Mouse (Mus musculus): ENCODE results near the gene Zcchc17. TPM values are rescaled to one million over a fixed set of nuclear protein-coding genes. Genes with fewer than 3 reads are reported as not detected.

Gene Zcchc17
- polyA plus RNA-seq, 1 experiment from 2014 or later: 48.7 TPM

DNA sequence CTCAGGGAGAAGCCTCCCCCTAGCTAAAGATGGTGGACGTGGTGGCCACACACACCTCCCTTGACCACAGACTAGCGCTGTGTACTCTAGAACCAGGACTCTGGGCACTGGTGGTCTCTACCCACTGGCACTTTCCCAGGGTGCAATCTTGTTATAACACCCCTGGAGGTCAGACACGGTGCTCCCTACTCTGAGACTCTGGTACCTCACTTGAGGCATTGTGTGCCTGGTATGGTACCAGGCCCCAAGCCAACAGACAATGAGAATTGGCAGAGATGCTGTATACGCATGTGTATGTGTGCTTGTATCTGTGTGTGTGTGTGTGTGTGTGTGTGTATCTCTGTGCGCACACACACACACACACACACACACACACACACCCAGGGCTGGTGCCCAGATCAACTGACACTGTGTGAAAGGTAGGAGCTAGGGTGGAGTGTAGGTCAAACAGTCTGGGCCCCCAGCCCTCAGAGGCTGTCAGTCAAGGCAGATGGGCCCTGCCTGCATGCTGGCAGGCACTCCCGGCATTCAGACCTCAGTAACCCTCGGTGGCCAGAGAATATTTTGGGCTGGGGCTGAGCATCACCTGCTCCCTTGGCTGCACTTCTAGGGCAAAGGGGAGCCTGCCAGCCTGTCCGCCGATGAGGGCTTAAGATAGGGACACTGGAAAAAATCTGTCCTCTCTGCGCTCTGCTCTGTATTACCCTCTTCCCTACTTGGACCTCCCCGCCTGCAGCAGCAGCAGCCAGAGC is 60.7 kb downstream of the Zcchc17 start:
- H3K36me3 ChIP-seq (ENCODE audit: control insufficient read depth, insufficient read depth): no peaks in the 10 kb centered on the region
- peak overlapping the region; percentile 49 for H3K27ac ChIP-seq (ENCODE audit: low read length)
- 56% methylated on average over 11 of the region's 11 CpGs for WGBS
- H3K4me1 ChIP-seq (ENCODE audit: control insufficient read depth, insufficient read depth, low read length): peaks cover 13% of the 10 kb centered on the region
- no peaks in the 10 kb centered on the region; the same call in 1 of the 2 replicates for H3K27me3 ChIP-seq (ENCODE audit: control insufficient read depth, insufficient read depth, low read length)
- ATAC-seq (replicated peaks; ENCODE audit: extremely low read depth, insufficient read depth, low FRiP score): peak; percentile 71
- no peaks in the 10 kb centered on the region for H3K9me3 ChIP-seq (replicated peaks; ENCODE audit: control insufficient read depth, low read length)
- no peak overlapping the region for H3K9ac ChIP-seq (ENCODE audit: low read length)
- no peak overlapping the region for H3K4me2 ChIP-seq (ENCODE audit: low read depth, low read length)
- no peak overlapping the region for H3K4me3 ChIP-seq (ENCODE audit: low read length)

DNA sequence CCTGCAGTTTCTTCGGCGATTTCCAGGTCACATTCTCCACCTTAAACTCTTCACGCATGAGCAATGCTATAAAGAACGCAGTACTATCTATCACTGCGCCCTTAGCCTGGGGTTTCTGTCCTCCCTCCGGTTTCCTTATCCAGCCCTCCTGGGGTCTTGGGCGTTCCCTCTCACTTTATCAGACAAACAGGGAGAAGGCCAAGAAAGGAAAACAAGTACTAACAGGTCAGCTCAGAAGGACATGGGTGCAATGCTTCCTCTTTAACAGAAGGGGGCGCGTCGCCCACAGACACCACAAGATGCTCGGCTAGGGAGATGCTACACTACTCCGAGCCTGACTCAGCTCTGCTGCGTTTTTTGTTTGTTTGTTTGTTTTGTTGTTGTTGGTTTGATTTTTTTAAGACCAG is 62.6 kb downstream of the Zcchc17 start:
- Histone ChIP-seq H3K4me2 (ENCODE audit: low read depth, low read length) (no peak overlapping the region), H3K4me3 (ENCODE audit: low read length) (no peak overlapping the region), H3K9me3 (replicated peaks; ENCODE audit: control insufficient read depth, low read length) (no peaks in the 10 kb centered on the region), H3K27me3 (ENCODE audit: control insufficient read depth, insufficient read depth, low read length) (no peaks in the 10 kb centered on the region; the same call in 1 of the 2 replicates), H3K4me1 (ENCODE audit: control insufficient read depth, insufficient read depth, low read length) (peaks cover 10% of the 10 kb centered on the region), H3K9ac (ENCODE audit: low read length) (no peak overlapping the region), H3K36me3 (ENCODE audit: control insufficient read depth, insufficient read depth) (no peaks in the 10 kb centered on the region), H3K27ac (ENCODE audit: low read length) (no peak overlapping the region)
- ATAC-seq (replicated peaks; ENCODE audit: extremely low read depth, insufficient read depth, low FRiP score): no peak
- 17% methylated on average over 13 of the region's 13 CpGs for WGBS

GRCm38 (mm10) chr4:130296243-130296965 is 63.3 kb downstream of the Zcchc17 start:
- Histone ChIP-seq H3K27me3 (ENCODE audit: control insufficient read depth, insufficient read depth, low read length) (no peaks in the 10 kb centered on the region; the same call in 1 of the 2 replicates), H3K36me3 (ENCODE audit: control insufficient read depth, insufficient read depth) (no peaks in the 10 kb centered on the region), H3K4me2 (ENCODE audit: low read depth, low read length) (no peak overlapping the region), H3K9me3 (replicated peaks; ENCODE audit: control insufficient read depth, low read length) (no peaks in the 10 kb centered on the region), H3K27ac (ENCODE audit: low read length) (no peak overlapping the region), H3K4me3 (ENCODE audit: low read length) (no peak overlapping the region), H3K4me1 (ENCODE audit: control insufficient read depth, insufficient read depth, low read length) (peaks cover 9% of the 10 kb centered on the region), H3K9ac (ENCODE audit: low read length) (no peak overlapping the region)
- ATAC-seq (replicated peaks; ENCODE audit: extremely low read depth, insufficient read depth, low FRiP score): no peak
- 79% methylated on average over 13 of the region's 13 CpGs for WGBS

GRCm38 (mm10) chr4:130295047-130295745 is 64.5 kb downstream of the Zcchc17 start:
- Histone ChIP-seq H3K4me1 (ENCODE audit: control insufficient read depth, insufficient read depth, low read length) (peaks cover 9% of the 10 kb centered on the region), H3K9me3 (replicated peaks; ENCODE audit: control insufficient read depth, low read length) (no peaks in the 10 kb centered on the region), H3K27me3 (ENCODE audit: control insufficient read depth, insufficient read depth, low read length) (no peaks in the 10 kb centered on the region), H3K4me2 (ENCODE audit: low read depth, low read length) (no peak overlapping the region; the same call in 1 of the 2 replicates), H3K4me3 (ENCODE audit: low read length) (no peak overlapping the region), H3K9ac (ENCODE audit: low read length) (no peak overlapping the region), H3K36me3 (ENCODE audit: control insufficient read depth, insufficient read depth) (no peaks in the 10 kb centered on the region), H3K27ac (ENCODE audit: low read length) (no peak overlapping the region)
- WGBS: 45% methylated on average over 23 of the region's 23 CpGs
- ATAC-seq (replicated peaks; ENCODE audit: extremely low read depth, insufficient read depth, low FRiP score): no peak

- Histone ChIP-seq H3K4me2 (ENCODE audit: low read depth, low read length) (no peak overlapping the region), H3K27me3 (ENCODE audit: control insufficient read depth, insufficient read depth, low read length) (no peaks in the 10 kb centered on the region), H3K9ac (ENCODE audit: low read length) (no peak overlapping the region), H3K4me1 (ENCODE audit: control insufficient read depth, insufficient read depth, low read length) (peaks cover 3% of the 10 kb centered on the region), H3K36me3 (ENCODE audit: control insufficient read depth, insufficient read depth) (no peaks in the 10 kb centered on the region), H3K4me3 (ENCODE audit: low read length) (no peak overlapping the region), H3K9me3 (replicated peaks; ENCODE audit: control insufficient read depth, low read length) (no peaks in the 10 kb centered on the region), H3K27ac (ENCODE audit: low read length) (no peak overlapping the region)
- ATAC-seq (replicated peaks; ENCODE audit: extremely low read depth, insufficient read depth, low FRiP score): no peak
- 72% methylated on average over 8 of the region's 8 CpGs for WGBS
Observed at GRCm38 (mm10) chr4:130294513-130294912, 65.2 kb downstream of the Zcchc17 start.

- Histone ChIP-seq H3K4me2 (ENCODE audit: low read depth, low read length) (no peak overlapping the region), H3K27ac (ENCODE audit: low read length) (no peak overlapping the region), H3K4me1 (ENCODE audit: control insufficient read depth, insufficient read depth, low read length) (0 out of 2 replicates have a peak, but pooled peaks cover 2% of the 10 kb centered on the region), H3K4me3 (ENCODE audit: low read length) (no peak overlapping the region), H3K9me3 (replicated peaks; ENCODE audit: control insufficient read depth, low read length) (no peaks in the 10 kb centered on the region), H3K27me3 (ENCODE audit: control insufficient read depth, insufficient read depth, low read length) (no peaks in the 10 kb centered on the region), H3K9ac (ENCODE audit: low read length) (no peak overlapping the region), H3K36me3 (ENCODE audit: control insufficient read depth, insufficient read depth) (no peaks in the 10 kb centered on the region)
- ATAC-seq (replicated peaks; ENCODE audit: extremely low read depth, insufficient read depth, low FRiP score): peak; percentile 70; the same call in 1 of the 2 replicates
- WGBS: 4% methylated on average over 4 of the region's 4 CpGs
Observed at GRCm38 (mm10) chr4:130292271-130292670, 67.5 kb downstream of the Zcchc17 start.

DNA sequence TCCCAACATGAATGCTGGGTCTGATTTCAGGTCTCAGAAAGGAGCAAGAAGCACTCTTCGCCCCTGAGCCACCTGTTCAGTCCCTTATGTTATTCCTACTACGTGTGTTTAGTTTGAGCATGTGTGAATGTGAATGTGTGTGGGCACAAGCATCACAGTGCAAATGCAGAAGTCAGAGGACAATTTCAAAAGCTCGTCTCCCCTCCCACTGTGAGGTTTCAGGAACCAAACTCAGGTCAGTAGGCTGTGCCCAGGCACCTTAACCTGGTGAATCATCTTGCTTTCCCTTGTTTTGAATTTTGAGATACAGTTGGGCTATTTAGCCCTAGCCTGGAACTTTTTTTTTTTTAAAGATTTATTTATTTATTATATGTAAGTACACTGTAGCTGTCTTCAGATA is 69.9 kb downstream of the Zcchc17 start:
- no peak for ATAC-seq (replicated peaks; ENCODE audit: extremely low read depth, insufficient read depth, low FRiP score)
- H3K4me1 ChIP-seq (ENCODE audit: control insufficient read depth, insufficient read depth, low read length): no peaks in the 10 kb centered on the region
- H3K27ac ChIP-seq (ENCODE audit: low read length): no peak overlapping the region
- no peaks in the 10 kb centered on the region for H3K9me3 ChIP-seq (replicated peaks; ENCODE audit: control insufficient read depth, low read length)
- H3K4me2 ChIP-seq (ENCODE audit: low read depth, low read length): no peak overlapping the region
- no peak overlapping the region for H3K4me3 ChIP-seq (ENCODE audit: low read length)
- H3K36me3 ChIP-seq (ENCODE audit: control insufficient read depth, insufficient read depth): no peaks in the 10 kb centered on the region
- WGBS: 61% methylated on average over 3 of the region's 3 CpGs
- H3K9ac ChIP-seq (ENCODE audit: low read length): no peak overlapping the region
- H3K27me3 ChIP-seq (ENCODE audit: control insufficient read depth, insufficient read depth, low read length): no peaks in the 10 kb centered on the region

- H3K4me1 ChIP-seq (ENCODE audit: control insufficient read depth, insufficient read depth, low read length): no peaks in the 10 kb centered on the region
- no peak for ATAC-seq (replicated peaks; ENCODE audit: extremely low read depth, insufficient read depth, low FRiP score)
- no peaks in the 10 kb centered on the region for H3K9me3 ChIP-seq (replicated peaks; ENCODE audit: control insufficient read depth, low read length)
- WGBS: 38% methylated on average over 3 of the region's 3 CpGs
- no peak overlapping the region for H3K4me3 ChIP-seq (ENCODE audit: low read length)
- H3K36me3 ChIP-seq (ENCODE audit: control insufficient read depth, insufficient read depth): no peaks in the 10 kb centered on the region
- no peak overlapping the region for H3K4me2 ChIP-seq (ENCODE audit: low read depth, low read length)
- no peak overlapping the region for H3K9ac ChIP-seq (ENCODE audit: low read length)
- H3K27me3 ChIP-seq (ENCODE audit: control insufficient read depth, insufficient read depth, low read length): peaks cover 3% of the 10 kb centered on the region; the same call in 1 of the 2 replicates
- no peak overlapping the region for H3K27ac ChIP-seq (ENCODE audit: low read length)
Observed at GRCm38 (mm10) chr4:130286531-130286930, 73.2 kb downstream of the Zcchc17 start.

Data from heart, embryonic 16.5 days (tissue).